Mouse (Mus musculus) lung, embryonic 15.5 days (tissue): ENCODE measurements around the gene Lrp5. TPM values are rescaled to one million over a fixed set of nuclear protein-coding genes. Genes with fewer than 3 reads are reported as not detected.

Source experiments
- ATAC-seq: fragments of 200-750 bp; cut with Nextera tagmentation; 2 replicates; pipeline ENCODE4 v1.8.0; 2017; ENCODE audit warnings: moderate number of reproducible peaks, borderline replicate concordance; ENCODE audit not compliant: low FRiP score, low TSS enrichment; ENCODE audit errors: extremely low read depth
- H3K27ac ChIP-seq: fragments of 300-500 bp; sonication (generic); 2 replicates; pipeline ENCODE4 v1.5.1; 2015; ENCODE audit warnings: moderate library complexity, mild to moderate bottlenecking, inconsistent platforms
- H3K27me3 ChIP-seq: fragments of 300-500 bp; sonication (generic); 2 replicates; pipeline ENCODE4 v1.6.1; 2015; ENCODE audit warnings: inconsistent platforms
- H3K36me3 ChIP-seq: fragments of 300-500 bp; sonication (generic); 2 replicates; pipeline ENCODE4 v1.6.1; 2015; ENCODE audit warnings: inconsistent platforms
- H3K4me1 ChIP-seq: fragments of 300-500 bp; sonication (generic); 2 replicates; pipeline ENCODE4 v1.6.1; 2015; ENCODE audit warnings: inconsistent platforms
- H3K4me2 ChIP-seq: fragments of 300-500 bp; sonication (generic); 2 replicates; pipeline ENCODE4 v1.6.1; 2015; ENCODE audit warnings: inconsistent platforms, mild to moderate bottlenecking, moderate library complexity
- H3K4me3 ChIP-seq: fragments of 300-500 bp; sonication (generic); 2 replicates; pipeline ENCODE4 v1.5.1; 2015; ENCODE audit warnings: mild to moderate bottlenecking, inconsistent platforms
- H3K9ac ChIP-seq: fragments of 300-500 bp; sonication (generic); 2 replicates; pipeline ENCODE4 v1.6.1; 2015; ENCODE audit warnings: inconsistent platforms
- H3K9me3 ChIP-seq: fragments of 300-500 bp; sonication (generic); 2 replicates; pipeline ENCODE4 v1.6.1; 2016; ENCODE audit warnings: inconsistent platforms
- WGBS: fragments of 180-500 bp; shearing (Covaris S2); methylation state at CpG from one replicate; pipeline ENCODE4 v1.1.7; 2015; 5-methylcytosine and 5-hydroxymethylcytosine counted together
- polyA plus RNA-seq: library from polyadenylated mRNA; unstranded; fragments of >200 nt; fragmentation: Nextera tagmentation; extraction: Ambion mirVana; gene quantifications from 2 replicates; pipeline ENCODE4 v1.2.1, GENCODE M21; 2015

Gene Lrp5
- polyA plus RNA-seq, 1 experiment from 2014 or later = 7.7 TPM

- peak overlapping the region; percentile 77 for H3K4me2 ChIP-seq
- no peaks in the 10 kb centered on the region for H3K9me3 ChIP-seq
- H3K27me3 ChIP-seq = no peaks in the 10 kb centered on the region
- H3K9ac ChIP-seq = peak overlapping the region; percentile 76
- no peak overlapping the region for H3K27ac ChIP-seq
- no peak for ATAC-seq
- H3K36me3 ChIP-seq = no peaks in the 10 kb centered on the region
- H3K4me1 ChIP-seq = peaks cover 16% of the 10 kb centered on the region
- 23% methylated on average over 10 of the region's 10 CpGs for WGBS
- H3K4me3 ChIP-seq = peak overlapping the region; percentile 92
These were observed 22.8 kb upstream of the Lrp5 start for GRCm38 (mm10) chr19:3709013-3709787.

GRCm38 (mm10) chr19:3708078-3709012 is 22.0 kb upstream of the Lrp5 start, which contains the start of gene 1810055G02Rik:
TSS of gene 1810055G02Rik (plus strand) at chr19:3708293.
- ATAC-seq = peak; percentile 96
- under 1% methylated on average over 60 of the region's 61 CpGs for WGBS
- no peaks in the 10 kb centered on the region for H3K9me3 ChIP-seq

GRCm38 (mm10) chr19:3707553-3707952 is 21.2 kb upstream of the Lrp5 start:
- 37% methylated on average over 10 of the region's 10 CpGs for WGBS
- no peak for ATAC-seq
- no peaks in the 10 kb centered on the region for H3K27me3 ChIP-seq

More at GRCm38 (mm10) chr19:3708078-3709012, 22.0 kb upstream of the Lrp5 start, which contains the start of gene 1810055G02Rik:
- peaks cover 16% of the 10 kb centered on the region for H3K4me1 ChIP-seq
- H3K27me3 ChIP-seq = no peaks in the 10 kb centered on the region
- peak within 1 kb of the TSS; percentile 92 for H3K4me3 ChIP-seq
- H3K36me3 ChIP-seq = no peaks in the 10 kb centered on the region
- H3K9ac ChIP-seq = peak within 1 kb of the TSS; percentile 76
- H3K27ac ChIP-seq = peak within 1 kb of the TSS; percentile 85
- peak within 1 kb of the TSS; percentile 77 for H3K4me2 ChIP-seq

GRCm38 (mm10) chr19:3706258-3706657 is 19.9 kb upstream of the Lrp5 start:
- ATAC-seq = no peak
- Histone ChIP-seq H3K9me3 (no peaks in the 10 kb centered on the region), H3K4me2 (no peak overlapping the region), H3K36me3 (no peaks in the 10 kb centered on the region), H3K9ac (no peak overlapping the region), H3K27ac (no peak overlapping the region), H3K4me3 (no peak overlapping the region), H3K27me3 (no peaks in the 10 kb centered on the region), H3K4me1 (peaks cover 16% of the 10 kb centered on the region)
- 32% methylated on average over 1 of the region's 1 CpGs for WGBS

More at GRCm38 (mm10) chr19:3707553-3707952, 21.2 kb upstream of the Lrp5 start:
- Histone ChIP-seq H3K4me3 (peak overlapping the region; percentile 92), H3K9me3 (no peaks in the 10 kb centered on the region), H3K36me3 (no peaks in the 10 kb centered on the region), H3K4me2 (peak overlapping the region; percentile 77), H3K27ac (peak overlapping the region; percentile 85), H3K9ac (peak overlapping the region; percentile 46), H3K4me1 (peaks cover 16% of the 10 kb centered on the region)

- no peaks in the 10 kb centered on the region for H3K27me3 ChIP-seq
- no peaks in the 10 kb centered on the region for H3K9me3 ChIP-seq
- 82% methylated on average over 4 of the region's 4 CpGs for WGBS
- H3K9ac ChIP-seq = no peak overlapping the region
- ATAC-seq = no peak
- no peak overlapping the region for H3K4me2 ChIP-seq
- H3K27ac ChIP-seq = no peak overlapping the region
- peaks cover 2% of the 10 kb centered on the region for H3K4me1 ChIP-seq
- H3K4me3 ChIP-seq = no peak overlapping the region
- H3K36me3 ChIP-seq = no peaks in the 10 kb centered on the region
These were observed 16.1 kb upstream of the Lrp5 start for GRCm38 (mm10) chr19:3702460-3702859.

GRCm38 (mm10) chr19:3699508-3700438 is 13.4 kb upstream of the Lrp5 start:
- H3K4me2 ChIP-seq = no peak overlapping the region
- no peak overlapping the region for H3K9ac ChIP-seq
- no peak overlapping the region for H3K4me3 ChIP-seq
- no peaks in the 10 kb centered on the region for H3K36me3 ChIP-seq
- H3K27me3 ChIP-seq = no peaks in the 10 kb centered on the region
- ATAC-seq = 0 out of 2 replicates have a peak, but pooled peaks have one; percentile 50
- 30% methylated on average over 6 of the region's 6 CpGs for WGBS
- H3K4me1 ChIP-seq = no peaks in the 10 kb centered on the region
- H3K9me3 ChIP-seq = no peaks in the 10 kb centered on the region
- H3K27ac ChIP-seq = no peak overlapping the region

- H3K9me3 ChIP-seq = no peaks in the 10 kb centered on the region
- no peak overlapping the region for H3K4me3 ChIP-seq
- H3K4me1 ChIP-seq = no peaks in the 10 kb centered on the region
- 40% methylated on average over 7 of the region's 7 CpGs for WGBS
- no peak overlapping the region for H3K4me2 ChIP-seq
- no peak overlapping the region for H3K27ac ChIP-seq
- H3K36me3 ChIP-seq = no peaks in the 10 kb centered on the region
- no peak overlapping the region for H3K9ac ChIP-seq
- no peaks in the 10 kb centered on the region for H3K27me3 ChIP-seq
- ATAC-seq = no peak
These were observed 11.7 kb upstream of the Lrp5 start for GRCm38 (mm10) chr19:3698035-3698434.

GRCm38 (mm10) chr19:3695976-3696375 is 9.6 kb upstream of the Lrp5 start:
- Histone ChIP-seq H3K4me1 (no peaks in the 10 kb centered on the region), H3K27me3 (no peaks in the 10 kb centered on the region), H3K4me3 (no peak overlapping the region), H3K4me2 (no peak overlapping the region), H3K27ac (no peak overlapping the region), H3K9me3 (no peaks in the 10 kb centered on the region), H3K36me3 (no peaks in the 10 kb centered on the region), H3K9ac (no peak overlapping the region)
- ATAC-seq = no peak
- WGBS = 73% methylated on average over 8 of the region's 8 CpGs

- Histone ChIP-seq H3K4me3 (no peak overlapping the region), H3K4me1 (no peaks in the 10 kb centered on the region), H3K9me3 (no peaks in the 10 kb centered on the region), H3K36me3 (no peaks in the 10 kb centered on the region), H3K4me2 (no peak overlapping the region), H3K27ac (no peak overlapping the region), H3K9ac (no peak overlapping the region), H3K27me3 (no peaks in the 10 kb centered on the region)
- WGBS = 79% methylated on average over 4 of the region's 4 CpGs
- ATAC-seq = no peak
These were observed 9.1 kb upstream of the Lrp5 start for GRCm38 (mm10) chr19:3695471-3695870.

GRCm38 (mm10) chr19:3695006-3695405 is 8.6 kb upstream of the Lrp5 start:
- no peak for ATAC-seq
- Histone ChIP-seq H3K4me1 (no peaks in the 10 kb centered on the region), H3K4me3 (no peak overlapping the region), H3K27ac (no peak overlapping the region), H3K27me3 (no peaks in the 10 kb centered on the region), H3K4me2 (no peak overlapping the region), H3K9ac (no peak overlapping the region), H3K9me3 (no peaks in the 10 kb centered on the region), H3K36me3 (no peaks in the 10 kb centered on the region)
- WGBS = 60% methylated on average over 3 of the region's 3 CpGs

GRCm38 (mm10) chr19:3694476-3694875 is 8.1 kb upstream of the Lrp5 start:
- 62% methylated on average over 2 of the region's 2 CpGs for WGBS
- H3K4me3 ChIP-seq = no peak overlapping the region
- H3K36me3 ChIP-seq = no peaks in the 10 kb centered on the region
- H3K27me3 ChIP-seq = no peaks in the 10 kb centered on the region
- ATAC-seq = no peak
- H3K4me2 ChIP-seq = no peak overlapping the region
- no peak overlapping the region for H3K27ac ChIP-seq
- H3K4me1 ChIP-seq = no peaks in the 10 kb centered on the region
- no peaks in the 10 kb centered on the region for H3K9me3 ChIP-seq
- H3K9ac ChIP-seq = no peak overlapping the region
